Mouse (Mus musculus): ENCODE measurements at regions not wholly inside any gene's neighbourhood (a gene's known extent, or its start where the extent isn't known, plus 50 kb on each side); places are given as distances from the start of the nearest gene placed in this dataset.

GRCm38 (mm10) chr3:67661529-67661928 is 79.0 kb downstream of the Mfsd1 start:
- DNase-seq (ENCODE audit: low spot score), result no peak

GRCm38 (mm10) chr3:67709322-67709721 is 126.8 kb downstream of the Mfsd1 start:
- peak; percentile 28 for DNase-seq (ENCODE audit: low spot score)

GRCm38 (mm10) chr3:67711716-67712115 is 129.2 kb downstream of the Mfsd1 start:
- no peak for DNase-seq (ENCODE audit: low spot score)

- no peak for DNase-seq (ENCODE audit: low spot score)
These were observed 149.4 kb downstream of the Mfsd1 start for GRCm38 (mm10) chr3:67731921-67732320.

GRCm38 (mm10) chr3:67732858-67733257 is 150.3 kb downstream of the Mfsd1 start:
- no peak for DNase-seq (ENCODE audit: low spot score)

- no peak for DNase-seq (ENCODE audit: low spot score)
These were observed 137.8 kb upstream of the Iqcj start for GRCm38 (mm10) chr3:67754256-67754655.

- no peak for DNase-seq (ENCODE audit: low spot score)
These were observed 123.4 kb upstream of the Iqcj start for GRCm38 (mm10) chr3:67768603-67769002.

- DNase-seq (ENCODE audit: low spot score), result no peak
These were observed 118.6 kb upstream of the Iqcj start for GRCm38 (mm10) chr3:67773403-67773802.

- no peak for DNase-seq (ENCODE audit: low spot score)
These were observed 109.8 kb upstream of the Iqcj start for GRCm38 (mm10) chr3:67782177-67782576.

GRCm38 (mm10) chr3:67806847-67807601 is 85.0 kb upstream of the Iqcj start:
- DNase-seq (ENCODE audit: low spot score), result no peak

GRCm38 (mm10) chr3:67828156-67828555 is 63.9 kb upstream of the Iqcj start:
- DNase-seq (ENCODE audit: low spot score), result no peak

- DNase-seq (ENCODE audit: low spot score), result no peak
These were observed 58.9 kb upstream of the Iqcj start for GRCm38 (mm10) chr3:67833041-67833663.
